Mouse (Mus musculus) kidney, adult 10 weeks (tissue): Measurements from ENCODE around the gene Clec3a. TPM values are rescaled to one million over a fixed set of nuclear protein-coding genes. Genes with fewer than 3 reads are reported as not detected.

Experiments used
- polyA plus RNA-seq: library from polyadenylated mRNA; stranded (reverse); fragments of 350-450 nt; fragmentation: Illumina TruSeq; extraction: RNeasy Lipid Tissue Mini Kit (QIAGEN cat#74804); gene quantifications from one replicate; pipeline ENCODE4 v1.2.3, GENCODE M21; 2014; ENCODE audit warnings: low read depth, low replicate concordance

The Clec3a gene
- not detected for polyA plus RNA-seq

DNA sequence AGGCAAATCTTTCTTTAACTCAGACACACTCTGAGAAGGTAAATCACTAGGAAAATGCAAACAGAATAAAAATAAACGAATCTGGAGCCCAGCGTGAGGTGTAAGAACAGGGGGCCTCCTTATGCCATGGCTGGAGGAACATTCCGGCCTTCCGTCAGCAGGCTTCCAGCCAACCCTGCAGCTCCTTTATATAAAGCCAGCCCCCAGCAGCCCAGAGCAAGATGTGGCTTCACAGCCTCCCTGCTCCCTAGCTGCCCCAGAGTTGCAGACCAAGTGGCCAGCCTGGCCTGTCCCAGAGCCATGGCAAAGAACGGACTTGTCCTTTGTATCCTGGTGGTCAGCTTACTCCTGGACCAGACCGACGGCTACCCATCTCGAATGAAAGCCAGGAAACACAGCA is at the start of gene Clec3a:
Gene Clec3a, plus strand, starts transcription at position 301 of the 400 bp plus-strand sequence.

DNA sequence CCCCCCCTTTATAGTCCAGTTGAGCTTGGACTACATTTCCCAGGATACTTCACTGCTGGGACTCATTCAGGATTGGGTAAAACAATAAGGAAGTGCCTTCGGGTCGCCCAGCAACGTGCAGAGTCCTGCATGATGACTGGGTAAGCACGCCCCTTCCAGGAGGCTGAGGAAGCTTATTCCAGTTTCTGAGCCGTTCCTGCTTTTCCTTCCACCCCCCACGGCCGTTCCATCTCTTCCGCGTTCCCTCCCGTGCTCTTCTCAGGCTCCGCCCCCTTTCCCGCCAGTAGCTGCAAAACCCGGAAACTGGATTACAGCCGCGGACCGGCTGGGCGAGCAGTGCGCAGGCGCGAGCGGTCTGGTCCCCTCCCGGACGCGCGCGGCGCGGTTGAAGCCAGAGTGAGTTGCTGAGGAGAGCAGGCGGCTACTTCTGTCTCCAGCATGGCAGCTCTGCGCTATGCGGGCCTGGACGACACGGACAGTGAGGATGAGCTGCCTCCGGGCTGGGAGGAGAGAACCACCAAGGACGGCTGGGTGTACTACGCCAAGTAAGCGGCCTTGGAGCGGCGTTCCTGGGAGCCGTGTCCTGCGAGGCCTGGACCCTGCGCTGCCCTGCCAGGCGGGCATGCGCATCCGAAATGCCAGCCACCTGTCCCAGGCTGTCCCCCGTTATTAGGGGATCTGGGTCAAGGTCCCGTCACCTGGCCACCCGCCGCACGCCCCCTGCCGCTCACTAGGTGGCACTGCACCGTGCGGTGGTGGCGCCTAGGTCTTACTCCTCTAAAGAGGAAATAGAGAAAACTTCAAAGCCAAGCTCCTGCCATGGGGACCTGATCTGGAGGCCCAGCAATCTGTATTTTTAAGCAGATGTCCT is 21.7 kb downstream of the Clec3a start, which contains the start of gene Wwox:
Gene Wwox, plus strand, starts transcription at position 322 of the 871 bp plus-strand sequence.

Other genes starting within 250 kb of the Clec3a start
- gene Vat1l, start 212.5 kb upstream of the Clec3a start, polyA plus RNA-seq, result not detected
- 5.7 TPM for gene Wwox, start 21.6 kb downstream of the Clec3a start, polyA plus RNA-seq